Mouse (Mus musculus): Measurements from ENCODE around the gene Asb18.

DNA sequence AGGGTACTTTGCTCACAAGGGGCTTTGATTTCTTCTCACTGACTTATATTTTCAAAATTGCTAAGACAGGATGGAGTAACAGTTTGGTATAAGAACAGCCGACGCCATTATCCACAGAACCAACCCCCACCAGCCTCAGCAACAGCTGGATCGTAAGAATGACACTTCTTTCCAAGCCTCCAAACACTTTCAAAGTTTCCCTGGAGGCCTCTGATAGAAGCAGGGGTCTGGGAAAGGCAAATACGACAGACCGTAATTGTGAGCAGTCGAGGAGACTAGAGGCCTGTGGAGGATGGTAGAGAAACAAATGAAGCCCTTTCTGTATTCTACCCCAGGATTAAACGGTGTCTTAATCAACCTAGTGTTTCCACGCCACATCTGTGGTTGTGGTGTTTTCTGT, 42.6 kb downstream of the Asb18 start:
- TF ChIP-seq CTCF (IDR thresholded peaks at IDR 0.05; ENCODE audit: borderline replicate concordance, control insufficient read depth, extremely low read depth, insufficient read depth, low read length, poor library complexity) (no peak), POLR2A (IDR thresholded peaks at IDR 0.05; ENCODE audit: control insufficient read depth, extremely low read depth, insufficient read depth, low read length, poor library complexity) (no peak)
